ENCODE assay signal across 8 mouse cellular contexts in genomic region chr6:31219736-31220135, GRCm38 (mm10).
DNase-seq lines count a peak whose midpoint lies in the region; ATAC-seq and TF ChIP-seq lines count a peak whose summit lies in the region.

No protein-coding gene starts in this region.

- DNase-seq in heart, postnatal 0 days (ENCODE audit: low spot score) = no peak
- no peak for DNase-seq in heart, postnatal 25 days (ENCODE audit: low spot score)
- DNase-seq in MEL (ENCODE audit: low read depth, low spot score) = peak; percentile 41
- DNase-seq in midbrain, embryonic 11.5 days (ENCODE audit: low spot score, missing footprints) = no peak
- DNase-seq in T-cell, adult 2 months (ENCODE audit: low spot score) = no peak
- no peak for DNase-seq in yolk sac, embryonic 10.5 days (ENCODE audit: low spot score)
- no peak for DNase-seq in gastrocnemius, adult 8-10 months (ENCODE audit: low spot score in 2 of 2)

- no peak overlapping the region for H3K9ac ChIP-seq in heart, postnatal 0 days (replicated peaks; ENCODE audit: low read depth, low read length)
- H3K9ac ChIP-seq in MEL (ENCODE audit: control insufficient read depth, low read depth, low read length, poor library complexity, severe bottlenecking) = peak overlapping the region; percentile 77
- H3K9ac ChIP-seq in forebrain, embryonic 15.5 days (replicated peaks) = 0 out of 2 replicates have a peak overlapping the region, but pooled peaks have one; percentile 12
- H3K9ac ChIP-seq in midbrain, embryonic 11.5 days (ENCODE audit: low read length) = peak overlapping the region; percentile 22; the same call in 1 of the 2 replicates

- TF ChIP-seq EP300 in heart, postnatal 0 days (IDR thresholded peaks at IDR 0.05; ENCODE audit: low read depth) = no peak
- TF ChIP-seq EP300 in MEL (IDR thresholded peaks at IDR 0.05; ENCODE audit: low read depth in 1 of 2, low read length in 2 of 2) = no peak

- TF ChIP-seq CTCF in heart, postnatal 0 days (IDR thresholded peaks at IDR 0.05; ENCODE audit: low read depth) = no peak
- no peak for TF ChIP-seq CTCF in MEL (IDR thresholded peaks at IDR 0.05 in 2 of 3, conservative IDR thresholded peaks at IDR 0.05 in 1 of 3; ENCODE audit: control insufficient read depth in 1 of 3, insufficient read depth in 1 of 3, low read depth in 2 of 3, low read length in 3 of 3, poor library complexity in 1 of 3, severe bottlenecking in 1 of 3)

- H3K4me3 ChIP-seq in heart, postnatal 0 days (ENCODE audit: low read depth, low read length) = peak overlapping the region; percentile 38
- H3K4me3 ChIP-seq in MEL (ENCODE audit: control insufficient read depth in 1 of 2, insufficient read depth in 1 of 2, low read depth in 2 of 2, low read length in 2 of 2) = peak overlapping the region; percentile 70 to 77
- peak overlapping the region; percentile 32 for H3K4me3 ChIP-seq in forebrain, embryonic 15.5 days
- H3K4me3 ChIP-seq in midbrain, embryonic 11.5 days (ENCODE audit: low read depth, low read length) = peak overlapping the region; percentile 33

- ATAC-seq in heart, postnatal 0 days (ENCODE audit: insufficient read depth, low read depth) = no peak
- no peak for ATAC-seq in forebrain, embryonic 15.5 days (replicated peaks)
- no peak for ATAC-seq in midbrain, embryonic 11.5 days (ENCODE audit: low FRiP score)

- intact Hi-C loops in heart, postnatal 25 days (cut with DNase I) = loop anchor here (5.0 kb wide), 2 partner anchors 63 to 178 kb away; partner anchors contain the start of gene Mkln1

- H3K36me3 ChIP-seq in heart, postnatal 0 days (replicated peaks; ENCODE audit: control insufficient read depth, insufficient read depth, low read length) = no peaks in the 10 kb centered on the region
- H3K36me3 ChIP-seq in MEL (ENCODE audit: control insufficient read depth in 1 of 2, insufficient read depth in 2 of 2, low read length in 2 of 2) = peaks cover 0 to 18% of the 10 kb centered on the region in 2 experiments; a peak in 2 of 4 replicates
- H3K36me3 ChIP-seq in forebrain, embryonic 15.5 days = no peaks in the 10 kb centered on the region
- no peaks in the 10 kb centered on the region for H3K36me3 ChIP-seq in midbrain, embryonic 11.5 days (ENCODE audit: control insufficient read depth, insufficient read depth, low read length)

- H3K4me2 ChIP-seq in heart, postnatal 0 days (ENCODE audit: low read depth, low read length) = peak overlapping the region; percentile 71
- H3K4me2 ChIP-seq in forebrain, embryonic 15.5 days (replicated peaks) = peak overlapping the region; percentile 50
- H3K4me2 ChIP-seq in midbrain, embryonic 11.5 days = peak overlapping the region; percentile 61

- no peaks in the 10 kb centered on the region for H3K9me3 ChIP-seq in heart, postnatal 0 days (replicated peaks; ENCODE audit: control insufficient read depth, low read length)
- no peaks in the 10 kb centered on the region for H3K9me3 ChIP-seq in MEL (replicated peaks; ENCODE audit: insufficient read depth, low read length)
- H3K9me3 ChIP-seq in forebrain, embryonic 15.5 days = no peaks in the 10 kb centered on the region
- H3K9me3 ChIP-seq in midbrain, embryonic 11.5 days (ENCODE audit: control insufficient read depth, low read length) = no peaks in the 10 kb centered on the region

- peaks cover 6% of the 10 kb centered on the region for H3K4me1 ChIP-seq in heart, postnatal 0 days (ENCODE audit: control insufficient read depth, insufficient read depth)
- peaks cover 2 to 18% of the 10 kb centered on the region in 2 experiments for H3K4me1 ChIP-seq in MEL (ENCODE audit: control insufficient read depth in 1 of 2, insufficient read depth in 2 of 2, low read length in 2 of 2)
- peaks cover 50% of the 10 kb centered on the region for H3K4me1 ChIP-seq in forebrain, embryonic 15.5 days
- H3K4me1 ChIP-seq in midbrain, embryonic 11.5 days (ENCODE audit: control insufficient read depth, insufficient read depth, low read length) = peaks cover 23% of the 10 kb centered on the region

- H3K27me3 ChIP-seq in heart, postnatal 0 days (ENCODE audit: control insufficient read depth, insufficient read depth, low read length) = peaks cover 21% of the 10 kb centered on the region
- H3K27me3 ChIP-seq in MEL (ENCODE audit: control insufficient read depth in 1 of 2, insufficient read depth in 2 of 2, low read length in 2 of 2) = no peaks in the 10 kb centered on the region
- H3K27me3 ChIP-seq in forebrain, embryonic 15.5 days = peaks cover 48% of the 10 kb centered on the region
- H3K27me3 ChIP-seq in midbrain, embryonic 11.5 days (ENCODE audit: control insufficient read depth, insufficient read depth, low read length) = peaks cover 59% of the 10 kb centered on the region

- no peak for TF ChIP-seq RAD21 in MEL (IDR thresholded peaks at IDR 0.05; ENCODE audit: low read depth, low read length)

- H3K27ac ChIP-seq in heart, postnatal 0 days (ENCODE audit: low read depth) = no peak overlapping the region
- H3K27ac ChIP-seq in MEL (ENCODE audit: control insufficient read depth, low read depth, low read length) = peak overlapping the region; percentile 50
- H3K27ac ChIP-seq in forebrain, embryonic 15.5 days (replicated peaks) = no peak overlapping the region
- H3K27ac ChIP-seq in midbrain, embryonic 11.5 days (ENCODE audit: low read depth, low read length) = no peak overlapping the region

- WGBS in heart, postnatal 0 days = 58% methylated on average over 3 of the region's 3 CpGs
- 36% methylated on average over 3 of the region's 3 CpGs for WGBS in forebrain, embryonic 15.5 days
- WGBS in midbrain, embryonic 11.5 days = 13% methylated on average over 3 of the region's 3 CpGs

- TF ChIP-seq POLR2A in MEL (IDR thresholded peaks at IDR 0.05; ENCODE audit: control insufficient read depth in 1 of 2, insufficient read depth in 1 of 2, low read depth in 1 of 2, low read length in 2 of 2, poor library complexity in 1 of 2) = no peak

- peaks cover 9% of the 10 kb centered on the region for H3K79me2 ChIP-seq in MEL (ENCODE audit: control insufficient read depth, insufficient read depth, low read length, poor library complexity)

TF ChIP-seq in MEL, 35 proteins besides CTCF, POLR2A, EP300 and RAD21:
- TF ChIP-seq MXI1 (IDR thresholded peaks at IDR 0.05; ENCODE audit: low read depth, low read length) (peak; percentile 14; the same call in 1 of the 2 replicates), ZC3H11A (IDR thresholded peaks at IDR 0.05; ENCODE audit: low read depth, low read length) (no peak), MYB (IDR thresholded peaks at IDR 0.05; ENCODE audit: low read depth, low read length) (no peak)
